Comparison of ENCODE assay signal across 17 mouse cellular contexts in genomic region chr8:78568196-78568595, GRCm38 (mm10). TPM values are rescaled to one million over a fixed set of nuclear protein-coding genes. Genes with fewer than 3 reads are reported as not detected.
DNase-seq lines count a peak whose midpoint lies in the region; ATAC-seq lines count a peak whose summit lies in the region.
"Had no signal": no experiment of that assay in that cellular context is flagged by ENCODE, and none has a peak within 500 bp of the region (broad histone marks: within the 10 kb centered on the region; RNA-seq: fewer than 3 reads in every experiment).

No protein-coding gene starts in this region.

- peaks cover 16% of the 10 kb centered on the region for H3K4me1 ChIP-seq in neural tube, embryonic 15.5 days

- H3K36me3 ChIP-seq in neural tube, embryonic 15.5 days = no peaks in the 10 kb centered on the region
- H3K36me3 ChIP-seq: embryonic facial prominence, embryonic 12.5 days had no signal

- H3K4me2 ChIP-seq in neural tube, embryonic 15.5 days = no peak overlapping the region
- H3K4me2 ChIP-seq: embryonic facial prominence, embryonic 12.5 days; forebrain, embryonic 15.5 days; heart, embryonic 12.5 days; hindbrain, embryonic 14.5 days had no signal

- no peak overlapping the region for H3K4me3 ChIP-seq in neural tube, embryonic 15.5 days (replicated peaks)
- H3K4me3 ChIP-seq: embryonic facial prominence, embryonic 12.5 days; forebrain, embryonic 15.5 days; heart, embryonic 12.5 days; hindbrain, embryonic 10.5 days had no signal

- H3K9ac ChIP-seq in neural tube, embryonic 15.5 days (replicated peaks) = no peak overlapping the region
- H3K9ac ChIP-seq: embryonic facial prominence, embryonic 12.5 days; forebrain, embryonic 15.5 days; heart, embryonic 12.5 days; hindbrain, embryonic 14.5 days had no signal

- WGBS in neural tube, embryonic 15.5 days = 89% methylated on average over 8 of the region's 8 CpGs

- DNase-seq in heart, adult 11 months = peak; percentile 74
- DNase-seq in heart, adult 18-20 months = no peak
- peak; percentile 38 to 57 for DNase-seq in gastrocnemius, adult 8-10 months (ENCODE audit: low spot score in 2 of 2)
- peak; percentile 35 for DNase-seq in retina, postnatal 1 day
- no peak for DNase-seq in cerebellum, postnatal 4 days (ENCODE audit: low spot score in 2 of 2)
- DNase-seq: adrenal gland, adult 8-10 months; adrenal gland, postnatal 36 days; cerebellum, adult 2 months; cerebellum, postnatal 10 days had no signal

- H3K9me3 ChIP-seq in neural tube, embryonic 15.5 days (replicated peaks) = no peaks in the 10 kb centered on the region
- H3K9me3 ChIP-seq: embryonic facial prominence, embryonic 12.5 days; forebrain, embryonic 15.5 days; G1E; heart, embryonic 12.5 days; hindbrain, embryonic 10.5 days had no signal

- no peak for ATAC-seq in neural tube, embryonic 15.5 days (ENCODE audit: low FRiP score)
- ATAC-seq: forebrain, embryonic 15.5 days; intestine, embryonic 16.5 days had no signal

- H3K27me3 ChIP-seq in neural tube, embryonic 15.5 days (replicated peaks) = no peaks in the 10 kb centered on the region
- H3K27me3 ChIP-seq: embryonic facial prominence, embryonic 12.5 days; forebrain, embryonic 15.5 days; heart, embryonic 12.5 days had no signal

- no peak overlapping the region for H3K27ac ChIP-seq in neural tube, embryonic 15.5 days (replicated peaks)
- H3K27ac ChIP-seq: embryonic facial prominence, embryonic 12.5 days; forebrain, embryonic 15.5 days; hindbrain, embryonic 10.5 days; hindbrain, embryonic 14.5 days had no signal

RNA-seq across cellular contexts. Expression of gene Slc10a7, which starts 59.0 kb away (rescaled TPM):
- total RNA-seq in heart, adult 18-20 months (2021) = 1 to 10 TPM; 4.8 to 9.7 TPM
- total RNA-seq in gastrocnemius, adult 8-10 months (2022) = 1 to 10 TPM; 3.7 to 5.6 (median 4.4) TPM
- 10.2 and 10.7 TPM in 2 replicates for polyA plus RNA-seq in neural tube, embryonic 15.5 days (2015; fragmentation: Nextera tagmentation; extraction: Ambion mirVana)

RNA-seq across cellular contexts. Expression of gene Rbmxl1, which starts 59.5 kb away (rescaled TPM):
- 10 to 100 TPM; 16.0 to 17.5 TPM for total RNA-seq in heart, adult 18-20 months (2021)
- 10 to 100 TPM in 3 of 4 experiments, 1 to 10 TPM in 1; 8.7 to 12.7 (median 10.7) TPM for total RNA-seq in gastrocnemius, adult 8-10 months (2022)
- polyA plus RNA-seq in neural tube, embryonic 15.5 days (2015; fragmentation: Nextera tagmentation; extraction: Ambion mirVana) = 173 and 192 TPM in 2 replicates

Comparison
In these comparisons a context has a peak if more than half of its experiments do, and no peak if none do; other contexts are left out.
1. DNase-seq: peak in heart, adult 11 months (single experiment), gastrocnemius, adult 8-10 months (2 of 2) and retina, postnatal 1 day (single experiment); none in heart, adult 18-20 months (0 of 2) and cerebellum, postnatal 4 days (0 of 2).